Mouse (Mus musculus): ENCODE data around the gene Sctr.

DNA sequence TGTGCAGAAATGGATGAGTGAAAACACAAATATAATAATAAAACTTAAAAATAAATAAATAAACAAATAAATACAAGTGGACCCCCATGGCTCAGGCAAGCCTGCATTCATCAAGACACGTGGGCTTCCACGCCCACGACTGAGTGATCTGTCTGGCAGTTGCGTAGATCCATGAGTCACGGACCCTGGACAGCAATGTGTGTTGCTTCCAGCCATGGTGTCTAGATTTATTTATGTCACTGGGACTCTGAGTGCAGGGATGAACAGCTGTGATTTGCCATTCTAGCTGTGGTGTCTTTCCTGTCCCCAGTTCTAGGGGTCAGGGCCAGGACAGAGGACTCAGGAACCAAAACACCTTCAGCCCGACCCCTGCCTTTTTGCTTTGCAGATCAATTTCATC is 48.3 kb downstream of the Sctr start:
- TF ChIP-seq GATA1 (IDR thresholded peaks at IDR 0.05; ENCODE audit: borderline replicate concordance, low read length) (no peak), FLI1 (IDR thresholded peaks at IDR 0.05; ENCODE audit: low read length) (no peak)

Measured in megakaryocyte, embryonic 14.5 days (primary cell).